Mouse (Mus musculus): ENCODE results near the gene Sox13. TPM values are rescaled to one million over a fixed set of nuclear protein-coding genes. Genes with fewer than 3 reads are reported as not detected.
A peak's percentile ranks its signal among the peaks of the same experiment; 100 is the strongest.

Gene Sox13
- polyA plus RNA-seq, 1 experiment = 189 TPM

DNA sequence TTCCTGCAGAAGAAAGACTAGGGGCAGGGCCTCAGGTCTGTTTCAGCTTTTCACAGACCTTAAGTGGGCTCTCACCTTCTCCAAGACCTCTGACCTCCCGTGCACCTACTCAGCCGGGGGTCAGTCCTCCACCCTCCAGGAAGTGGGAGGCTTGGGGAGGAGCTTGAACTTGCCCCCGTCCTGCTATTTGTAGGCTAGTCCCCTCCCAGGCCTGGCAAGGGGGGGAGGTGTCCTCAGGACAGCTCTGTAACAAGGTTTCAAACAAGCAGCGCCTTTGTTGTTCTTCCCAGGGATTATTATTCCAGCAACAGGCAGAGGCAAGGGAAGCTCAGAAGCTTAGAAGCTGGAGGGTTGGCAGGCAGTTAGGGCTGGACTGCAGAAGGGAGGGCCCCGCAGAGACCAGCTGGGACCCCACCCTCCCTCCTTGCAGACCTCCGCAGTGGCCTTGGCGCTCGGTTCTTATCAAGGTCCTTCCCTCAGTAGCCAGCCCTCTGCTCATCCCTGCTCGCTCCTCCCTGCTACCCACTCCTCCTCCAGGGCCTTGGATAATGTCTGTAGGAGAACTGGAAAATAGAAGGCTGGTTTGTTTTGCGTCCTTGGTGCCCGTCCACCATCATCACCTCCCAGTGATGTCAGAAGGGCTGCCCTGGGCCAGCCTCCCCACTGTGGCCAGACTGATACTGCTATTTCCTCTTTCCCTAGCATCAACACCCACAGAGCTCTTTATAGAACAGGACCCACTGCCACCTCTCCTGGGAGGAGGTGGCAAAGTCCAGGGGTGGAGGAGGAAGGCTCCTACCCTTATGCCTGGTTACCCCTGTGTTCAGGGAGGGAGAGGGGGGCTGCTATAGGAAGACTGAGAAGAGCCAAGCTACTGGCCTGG is 56.3 kb downstream of the Sox13 start:
- Histone ChIP-seq H3K27me3 (ENCODE audit: control insufficient read depth, insufficient read depth, low read length) (peaks cover 12% of the 10 kb centered on the region), H3K4me1 (ENCODE audit: control insufficient read depth, insufficient read depth, insufficient read length, low read length) (peaks cover 14% of the 10 kb centered on the region), H3K27ac (ENCODE audit: insufficient read depth, low read depth, low read length) (no peak overlapping the region), H3K4me3 (ENCODE audit: low read depth, low read length) (no peak overlapping the region), H3K36me3 (ENCODE audit: control insufficient read depth, insufficient read depth, low read length) (no peaks in the 10 kb centered on the region)
- 45% methylated on average over 11 of the region's 11 CpGs for WGBS
- TF ChIP-seq CTCF (IDR thresholded peaks at IDR 0.05; ENCODE audit: extremely low read depth, insufficient read length, insufficient replicate concordance, low read depth, low read length) (no peak), POLR2A (IDR thresholded peaks at IDR 0.05; ENCODE audit: low read depth, low read length) (no peak)

DNA sequence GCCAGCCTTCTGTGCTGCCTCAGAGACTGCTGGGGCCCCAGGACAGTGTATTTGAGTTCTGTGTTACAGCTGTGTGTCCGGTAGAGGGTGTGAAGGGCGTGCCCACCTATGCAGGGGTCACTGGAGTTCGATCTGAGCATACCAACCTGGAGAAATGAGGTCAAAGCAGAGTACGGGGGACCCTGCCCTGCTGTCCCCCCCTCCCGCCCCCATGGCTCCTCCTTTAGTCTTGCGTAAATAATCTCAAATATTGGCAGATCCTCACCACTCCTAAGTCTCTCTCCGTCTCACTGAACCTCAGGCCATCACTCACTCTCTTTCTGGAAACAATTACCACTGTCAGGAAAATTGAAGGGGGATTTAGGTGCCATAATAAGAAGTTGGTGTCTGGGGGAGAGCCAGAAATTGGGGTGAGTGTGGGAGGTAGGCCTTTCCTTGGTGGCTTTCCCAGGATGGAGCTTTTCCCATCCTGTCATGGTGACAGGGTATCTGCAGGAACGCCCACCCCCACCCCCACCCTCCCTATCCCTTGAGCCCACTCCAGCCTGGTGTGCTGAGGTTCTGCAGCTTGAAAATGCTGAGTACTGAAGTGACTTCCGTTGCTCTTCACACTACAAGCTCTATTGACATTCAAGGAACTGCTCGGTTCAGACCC is 57.1 kb downstream of the Sox13 start:
- Histone ChIP-seq H3K4me3 (ENCODE audit: low read depth, low read length) (no peak overlapping the region), H3K4me1 (ENCODE audit: control insufficient read depth, insufficient read depth, insufficient read length, low read length) (peaks cover 14% of the 10 kb centered on the region), H3K36me3 (ENCODE audit: control insufficient read depth, insufficient read depth, low read length) (no peaks in the 10 kb centered on the region), H3K27me3 (ENCODE audit: control insufficient read depth, insufficient read depth, low read length) (peaks cover 12% of the 10 kb centered on the region), H3K27ac (ENCODE audit: insufficient read depth, low read depth, low read length) (no peak overlapping the region)
- no peak for TF ChIP-seq CTCF (IDR thresholded peaks at IDR 0.05; ENCODE audit: extremely low read depth, insufficient read length, insufficient replicate concordance, low read depth, low read length)
- TF ChIP-seq POLR2A (IDR thresholded peaks at IDR 0.05; ENCODE audit: low read depth, low read length) = no peak
- 60% methylated on average over 10 of the region's 10 CpGs for WGBS

DNA sequence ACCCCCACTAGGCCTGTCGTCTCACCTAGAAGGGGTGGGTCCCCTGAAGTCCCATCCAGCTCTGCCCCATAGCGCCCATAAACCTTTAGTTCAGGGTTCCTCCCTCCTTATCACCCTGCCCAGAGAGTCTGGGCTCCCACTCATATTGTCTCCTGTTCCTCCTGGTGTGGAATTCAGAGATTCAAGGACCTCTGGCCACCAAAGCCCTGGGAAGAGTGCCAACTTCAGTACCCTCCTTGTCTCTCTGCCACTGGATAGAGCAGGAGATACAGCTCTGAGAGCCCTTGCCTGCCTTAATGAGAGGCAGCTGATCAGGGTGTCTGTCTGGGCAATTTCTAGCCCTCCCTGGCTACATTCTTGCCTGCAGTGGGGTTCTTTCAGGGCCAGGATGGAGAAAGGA is 59.3 kb downstream of the Sox13 start:
- Histone ChIP-seq H3K4me3 (ENCODE audit: low read depth, low read length) (no peak overlapping the region), H3K27ac (ENCODE audit: insufficient read depth, low read depth, low read length) (no peak overlapping the region), H3K27me3 (ENCODE audit: control insufficient read depth, insufficient read depth, low read length) (peaks cover 12% of the 10 kb centered on the region), H3K36me3 (ENCODE audit: control insufficient read depth, insufficient read depth, low read length) (no peaks in the 10 kb centered on the region), H3K4me1 (ENCODE audit: control insufficient read depth, insufficient read depth, insufficient read length, low read length) (peaks cover 13% of the 10 kb centered on the region)
- TF ChIP-seq POLR2A (IDR thresholded peaks at IDR 0.05; ENCODE audit: low read depth, low read length) (no peak), CTCF (IDR thresholded peaks at IDR 0.05; ENCODE audit: extremely low read depth, insufficient read length, insufficient replicate concordance, low read depth, low read length) (no peak)
- WGBS = 72% methylated on average over 2 of the region's 2 CpGs

DNA sequence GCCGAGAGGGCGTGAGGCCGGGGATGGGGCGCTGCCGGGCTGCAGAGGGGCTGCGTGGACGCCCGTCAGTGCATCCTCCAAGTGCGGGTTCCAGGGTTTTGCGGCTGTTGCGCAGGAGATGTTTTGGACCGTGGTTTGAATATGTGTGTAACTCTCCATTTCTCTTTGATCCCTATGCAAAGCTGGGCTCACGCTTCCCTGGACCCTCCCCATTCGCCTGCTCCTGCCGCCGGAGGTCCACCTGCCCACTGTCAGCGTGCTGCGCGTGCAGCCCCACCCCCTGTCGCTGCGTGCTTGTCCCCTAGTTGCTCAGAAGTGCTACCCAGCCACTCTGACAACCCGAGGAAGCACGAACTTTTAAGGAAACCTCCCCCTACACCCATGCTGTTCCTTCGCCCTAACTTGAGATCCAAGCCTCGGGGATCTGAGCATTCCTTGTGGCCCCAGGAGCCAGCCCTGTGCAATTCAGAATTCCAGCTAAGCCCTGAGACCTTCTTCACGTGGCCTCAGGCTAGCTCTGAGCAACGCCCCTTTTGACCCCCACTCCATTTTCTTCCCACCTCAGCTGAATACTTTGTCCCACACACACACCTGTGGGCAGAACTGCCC is 60.1 kb downstream of the Sox13 start:
- H3K27ac ChIP-seq (ENCODE audit: insufficient read depth, low read depth, low read length) = no peak overlapping the region

DNA sequence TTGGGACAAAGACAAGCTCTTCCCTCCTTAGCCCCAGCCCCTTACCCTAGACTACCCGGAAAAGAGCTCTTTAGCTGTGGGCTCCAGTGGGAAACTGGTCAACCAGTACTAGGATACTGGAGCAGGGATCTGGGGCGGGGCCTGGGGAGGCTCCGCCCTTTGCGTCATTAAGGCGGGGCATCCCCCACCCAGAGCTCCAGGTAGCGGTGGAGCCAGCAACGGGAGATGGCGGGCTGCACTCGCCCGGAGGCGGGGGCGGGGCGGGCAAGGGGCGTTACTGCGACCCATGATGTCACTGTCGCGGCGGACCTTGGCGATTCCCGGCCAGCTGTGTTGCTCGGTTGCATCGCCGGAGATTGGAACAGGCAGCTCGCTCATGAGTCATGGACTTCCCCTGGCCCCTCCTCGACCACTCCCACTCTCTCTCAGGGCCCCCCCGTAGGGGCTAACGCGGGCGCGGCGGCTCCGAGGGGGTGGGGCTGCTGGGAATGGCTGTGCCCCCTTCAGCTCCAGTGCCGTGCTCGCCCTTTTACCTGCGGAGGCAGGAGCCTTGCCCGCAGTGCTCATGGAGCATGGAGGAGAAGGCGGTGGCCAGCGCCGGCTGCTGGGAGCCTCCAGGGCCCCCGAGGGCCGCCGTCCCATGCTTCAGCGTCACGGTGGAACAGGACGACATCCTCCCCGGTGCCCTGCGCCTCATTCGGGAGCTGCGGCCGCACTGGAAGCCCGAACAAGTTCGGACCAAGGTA is 60.7 kb downstream of the Sox13 start, which contains the start of gene Etnk2:
Gene Etnk2 (plus strand): TSS at position 297 of the 746 bp plus-strand sequence.
- TF ChIP-seq POLR2A (IDR thresholded peaks at IDR 0.05; ENCODE audit: low read depth, low read length) (no peak; the same call in 1 of the 2 replicates), CTCF (IDR thresholded peaks at IDR 0.05; ENCODE audit: extremely low read depth, insufficient read length, insufficient replicate concordance, low read depth, low read length) (no peak)
- WGBS = 1% methylated on average over 52 of the region's 52 CpGs
- peaks cover 12% of the 10 kb centered on the region for H3K27me3 ChIP-seq (ENCODE audit: control insufficient read depth, insufficient read depth, low read length)
- no peaks in the 10 kb centered on the region for H3K36me3 ChIP-seq (ENCODE audit: control insufficient read depth, insufficient read depth, low read length)
- H3K4me3 ChIP-seq (ENCODE audit: low read depth, low read length) = peak within 1 kb of the TSS; percentile 74
- no peak within 1 kb of the TSS for H3K27ac ChIP-seq (ENCODE audit: insufficient read depth, low read depth, low read length)
- peaks cover 12% of the 10 kb centered on the region for H3K4me1 ChIP-seq (ENCODE audit: control insufficient read depth, insufficient read depth, insufficient read length, low read length)

More for the DNA sequence above, 60.1 kb downstream of the Sox13 start:
- no peak for TF ChIP-seq POLR2A (IDR thresholded peaks at IDR 0.05; ENCODE audit: low read depth, low read length)
- no peak for TF ChIP-seq CTCF (IDR thresholded peaks at IDR 0.05; ENCODE audit: extremely low read depth, insufficient read length, insufficient replicate concordance, low read depth, low read length)
- 7% methylated on average over 27 of the region's 27 CpGs for WGBS
- Histone ChIP-seq H3K4me1 (ENCODE audit: control insufficient read depth, insufficient read depth, insufficient read length, low read length) (peaks cover 12% of the 10 kb centered on the region), H3K4me3 (ENCODE audit: low read depth, low read length) (peak overlapping the region; percentile 74), H3K36me3 (ENCODE audit: control insufficient read depth, insufficient read depth, low read length) (no peaks in the 10 kb centered on the region), H3K27me3 (ENCODE audit: control insufficient read depth, insufficient read depth, low read length) (peaks cover 12% of the 10 kb centered on the region)

DNA sequence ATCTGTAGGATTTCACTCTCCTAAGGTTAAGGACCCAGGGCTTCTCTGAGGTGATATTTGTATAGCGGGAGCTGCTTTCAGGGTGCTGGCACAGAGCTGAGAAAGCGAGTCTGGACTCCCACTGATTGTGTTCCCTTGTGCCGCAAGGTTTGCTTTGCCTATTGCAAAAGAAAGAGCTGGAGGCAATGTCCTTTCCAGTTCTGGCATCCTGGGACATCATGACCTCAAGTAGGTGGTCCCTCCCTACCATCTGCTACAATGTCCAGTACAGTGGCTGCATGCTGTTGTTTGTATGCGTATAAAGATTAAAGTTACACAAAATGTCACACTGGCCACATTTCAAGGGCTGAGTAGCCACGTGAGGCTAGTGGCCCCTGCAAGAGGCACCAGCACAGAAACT is 62.1 kb downstream of the Sox13 start:
- WGBS = 92% methylated on average over 5 of the region's 5 CpGs
- peaks cover 12% of the 10 kb centered on the region for H3K27me3 ChIP-seq (ENCODE audit: control insufficient read depth, insufficient read depth, low read length)
- H3K27ac ChIP-seq (ENCODE audit: insufficient read depth, low read depth, low read length) = no peak overlapping the region
- peaks cover 8% of the 10 kb centered on the region for H3K4me1 ChIP-seq (ENCODE audit: control insufficient read depth, insufficient read depth, insufficient read length, low read length)
- no peak overlapping the region for H3K4me3 ChIP-seq (ENCODE audit: low read depth, low read length)
- no peaks in the 10 kb centered on the region for H3K36me3 ChIP-seq (ENCODE audit: control insufficient read depth, insufficient read depth, low read length)
- TF ChIP-seq CTCF (IDR thresholded peaks at IDR 0.05; ENCODE audit: extremely low read depth, insufficient read length, insufficient replicate concordance, low read depth, low read length) = no peak
- TF ChIP-seq POLR2A (IDR thresholded peaks at IDR 0.05; ENCODE audit: low read depth, low read length) = no peak

All from small intestine, adult 2 months (tissue).